In genomic region chr3:115924401-115925190, GRCm38 (mm10) we compare ENCODE assay signal across 13 mouse cellular contexts. TPM values are rescaled to one million over a fixed set of nuclear protein-coding genes. Genes with fewer than 3 reads are reported as not detected.
A peak's percentile ranks its signal among the peaks of the same experiment; 100 is the strongest.
DNase-seq lines count a peak whose midpoint lies in the region; TF ChIP-seq lines count a peak whose summit lies in the region.
"Had no signal": no experiment of that assay in that cellular context is flagged by ENCODE, and none has a peak within 500 bp of the region (broad histone marks: within the 10 kb centered on the region; RNA-seq: fewer than 3 reads in every experiment).

No protein-coding gene starts in this region.

- intact Hi-C loops in gastrocnemius, adult 2 months (cut with DNase I), result no loop called here

- peak overlapping the region; percentile 48; the same call in 1 of the 2 replicates for H3K27ac ChIP-seq in gastrocnemius, adult 2 months
- no peak overlapping the region for H3K27ac ChIP-seq in heart, embryonic 10.5 days
- H3K27ac ChIP-seq: forebrain, embryonic 13.5 days; hindbrain, postnatal 0 days; limb, embryonic 13.5 days had no signal

- no peak overlapping the region for H3K4me3 ChIP-seq in gastrocnemius, adult 2 months
- no peak overlapping the region for H3K4me3 ChIP-seq in heart, embryonic 10.5 days
- H3K4me3 ChIP-seq: forebrain, embryonic 13.5 days; limb, embryonic 13.5 days had no signal

- no peaks in the 10 kb centered on the region for H3K4me1 ChIP-seq in heart, embryonic 10.5 days
- H3K4me1 ChIP-seq: forebrain, embryonic 13.5 days; limb, embryonic 13.5 days had no signal

- no peaks in the 10 kb centered on the region for H3K27me3 ChIP-seq in heart, embryonic 10.5 days (ENCODE audit: insufficient read depth, poor library complexity, severe bottlenecking)
- H3K27me3 ChIP-seq: forebrain, embryonic 13.5 days; limb, embryonic 13.5 days had no signal

- TF ChIP-seq CTCF in gastrocnemius, adult 2 months (IDR thresholded peaks at IDR 0.05), result no peak

- H3K36me3 ChIP-seq in heart, embryonic 10.5 days, result peaks cover 19% of the 10 kb centered on the region

- no peak for DNase-seq in gastrocnemius, adult 2 months
- DNase-seq in gastrocnemius, adult 18-20 months (ENCODE audit: low spot score), result no peak
- peak; percentile 36 for DNase-seq in heart, embryonic 10.5 days (ENCODE audit: low spot score)
- DNase-seq in kidney, postnatal 25 days, result peak; percentile 16 to 51
- peak; percentile 38 for DNase-seq in lung, postnatal 25 days (ENCODE audit: low spot score)
- DNase-seq in urinary bladder, postnatal 25 days (ENCODE audit: low spot score), result no peak
- DNase-seq in layer of hippocampus, adult 8-10 months (ENCODE audit: low spot score in 2 of 2), result no peak
- DNase-seq in urinary bladder, postnatal 36 days (ENCODE audit: low spot score in 2 of 2), result no peak
- DNase-seq: cerebellum, adult 18-20 months; gastrocnemius, postnatal 36 days had no signal

- WGBS in heart, embryonic 10.5 days, result 70% methylated on average over 4 of the region's 4 CpGs

- H3K9me3 ChIP-seq in heart, embryonic 10.5 days, result no peaks in the 10 kb centered on the region
- H3K9me3 ChIP-seq: forebrain, embryonic 13.5 days; limb, embryonic 13.5 days had no signal

RNA-seq across cellular contexts. Expression of gene Dph5, which starts 37.0 kb away (rescaled TPM):
- total RNA-seq in gastrocnemius, adult 2 months (2021), result 1 to 10 TPM; 6.1 to 6.4 TPM
- 1 to 10 TPM; 4.5 to 5.5 TPM for total RNA-seq in gastrocnemius, adult 18-20 months (2021)
- polyA plus RNA-seq in heart, embryonic 10.5 days (2016; fragmentation: Nextera tagmentation; extraction: Ambion mirVana), result 25.8 and 30.9 TPM in 2 replicates
- 10 to 100 TPM; 13.5 to 14.0 (median 13.9) TPM for total RNA-seq in layer of hippocampus, adult 8-10 months (2022)

Comparison
In these comparisons a context has a peak if more than half of its experiments do, and no peak if none do; other contexts are left out.
1. DNase-seq: peak in heart, embryonic 10.5 days (single experiment), kidney, postnatal 25 days (2 of 2) and lung, postnatal 25 days (single experiment); none in gastrocnemius, adult 2 months (single experiment), gastrocnemius, adult 18-20 months (single experiment), urinary bladder, postnatal 25 days (single experiment), layer of hippocampus, adult 8-10 months (0 of 2) and urinary bladder, postnatal 36 days (0 of 2).